Mouse (Mus musculus) ES-Bruce4 (cell line): ENCODE data around the gene Fgf11.

Source experiments
- CTCF ChIP-seq: IDR thresholded peaks from one replicate; pipeline ENCODE4 v1.8.1; 2011; ENCODE audit warnings: low read depth, low read length
- POLR2A ChIP-seq: IDR thresholded peaks from one replicate; pipeline ENCODE4 v1.8.1; 2011; ENCODE audit warnings: low read length; ENCODE audit not compliant: insufficient read depth

DNA sequence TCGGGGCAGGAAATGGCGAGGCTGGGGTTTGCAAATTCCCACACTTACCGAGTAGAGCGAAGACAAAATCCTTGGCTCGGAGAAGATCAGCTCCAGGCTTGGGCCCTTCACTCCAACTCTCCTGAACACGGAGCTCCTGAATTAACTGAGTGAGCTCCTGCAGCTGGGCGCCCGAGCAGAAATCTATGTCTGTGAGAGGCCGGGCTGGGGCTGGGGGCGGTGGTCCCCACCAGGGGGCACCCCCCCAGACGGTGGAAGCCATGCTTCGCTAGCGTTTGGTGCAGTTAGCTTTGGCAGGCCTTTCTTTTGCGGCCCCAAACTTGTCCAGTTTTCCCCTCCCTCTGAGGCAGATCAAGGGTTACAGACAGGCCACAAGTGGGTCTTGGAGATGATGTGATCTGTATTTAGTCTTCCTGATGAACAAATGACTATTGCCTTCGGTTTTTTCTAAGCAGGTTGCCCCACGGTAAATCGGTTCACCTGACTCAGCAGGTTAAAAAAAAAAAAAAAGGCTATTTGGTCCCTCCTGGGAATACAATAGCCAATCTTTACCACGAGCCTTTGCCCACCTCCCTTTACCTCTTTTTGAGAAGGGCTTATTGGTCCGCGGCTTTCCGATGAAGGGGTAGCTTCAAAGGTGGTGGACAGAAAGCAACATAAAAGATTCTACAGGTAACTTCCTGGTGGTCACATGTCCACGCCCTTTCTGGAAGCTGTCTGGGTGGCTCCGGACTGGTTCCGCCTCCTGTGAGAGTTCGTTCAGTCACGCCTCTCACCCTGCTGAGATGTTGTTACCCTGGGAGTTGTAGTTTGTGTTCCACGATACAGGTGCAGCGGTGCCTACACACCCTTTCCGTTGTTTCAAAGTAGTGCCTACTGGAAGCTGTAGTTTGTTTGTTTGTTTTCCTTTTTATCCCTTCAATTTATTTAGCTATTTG lies 3.6 kb upstream of the Fgf11 start, which contains the start of gene Tmem102:
- TF ChIP-seq CTCF = no peak
- peak; percentile 28 for TF ChIP-seq POLR2A
